Mouse (Mus musculus) midbrain, embryonic 11.5 days (tissue): Measurements from ENCODE around the gene Tmcc3. TPM values are rescaled to one million over a fixed set of nuclear protein-coding genes. Genes with fewer than 3 reads are reported as not detected.

Experiments used
- ATAC-seq: fragments of 200-750 bp; cut with Nextera tagmentation; 2 replicates; pipeline ENCODE4 v1.8.0; 2017; ENCODE audit warnings: moderate TSS enrichment, moderate library complexity; ENCODE audit not compliant: low FRiP score
- DNase-seq: peaks from one replicate; pipeline ENCODE4 v3.0.0; 2015; ENCODE audit warnings: low spot score; ENCODE audit errors: missing footprints
- H3K27ac ChIP-seq: fragments of 300-500 bp; sonication (generic); 2 replicates; pipeline ENCODE4 v1.5.1; 2014; ENCODE audit warnings: low read depth, low read length
- H3K27me3 ChIP-seq: fragments of 300-500 bp; sonication (generic); 2 replicates; pipeline ENCODE4 v1.6.1; 2014; ENCODE audit warnings: mild to moderate bottlenecking, low read length, moderate library complexity, mixed read lengths; ENCODE audit not compliant: control insufficient read depth, insufficient read depth
- H3K36me3 ChIP-seq: fragments of 300-500 bp; sonication (generic); 2 replicates; pipeline ENCODE4 v1.6.1; 2014; ENCODE audit warnings: mild to moderate bottlenecking, low read length, moderate library complexity, mixed read lengths; ENCODE audit not compliant: control insufficient read depth, insufficient read depth
- H3K4me1 ChIP-seq: fragments of 300-500 bp; sonication (generic); 2 replicates; pipeline ENCODE4 v1.6.1; 2014; ENCODE audit warnings: low read length; ENCODE audit not compliant: control insufficient read depth, insufficient read depth
- H3K4me2 ChIP-seq: fragments of 300-500 bp; sonication (generic); 2 replicates; pipeline ENCODE4 v1.6.1; 2014; ENCODE audit warnings: mild to moderate bottlenecking, moderate library complexity
- H3K4me3 ChIP-seq: fragments of 300-500 bp; sonication (generic); 2 replicates; pipeline ENCODE4 v1.5.1; 2014; ENCODE audit warnings: low read depth, low read length
- H3K9ac ChIP-seq: fragments of 300-500 bp; sonication (generic); 2 replicates; pipeline ENCODE4 v1.6.1; 2014; ENCODE audit warnings: low read length
- H3K9me3 ChIP-seq: fragments of 300-500 bp; sonication (generic); 2 replicates; pipeline ENCODE4 v1.6.1; 2016; ENCODE audit warnings: low read length; ENCODE audit not compliant: control insufficient read depth
- WGBS: fragments of 180-500 bp; shearing (Covaris S2); extraction: QIAGEN DNeasy Blood & Tissue Kit; methylation state at CpG from one replicate; pipeline ENCODE4 v1.1.7; 2014; 5-methylcytosine and 5-hydroxymethylcytosine counted together
- microRNA-seq: library from miRNA; unstranded; fragments of <30 nt; microRNA quantifications from one replicate; pipeline ENCODE4, GENCODE M21; 2017
- polyA plus RNA-seq: library from polyadenylated mRNA; unstranded; fragments of >200 nt; fragmentation: Nextera tagmentation; extraction: Ambion mirVana; gene quantifications from 2 replicates; pipeline ENCODE4 v1.2.1, GENCODE M21; 2014

Gene Tmcc3
- polyA plus RNA-seq, 1 experiment from 2014 or later: 3.2 TPM

DNA sequence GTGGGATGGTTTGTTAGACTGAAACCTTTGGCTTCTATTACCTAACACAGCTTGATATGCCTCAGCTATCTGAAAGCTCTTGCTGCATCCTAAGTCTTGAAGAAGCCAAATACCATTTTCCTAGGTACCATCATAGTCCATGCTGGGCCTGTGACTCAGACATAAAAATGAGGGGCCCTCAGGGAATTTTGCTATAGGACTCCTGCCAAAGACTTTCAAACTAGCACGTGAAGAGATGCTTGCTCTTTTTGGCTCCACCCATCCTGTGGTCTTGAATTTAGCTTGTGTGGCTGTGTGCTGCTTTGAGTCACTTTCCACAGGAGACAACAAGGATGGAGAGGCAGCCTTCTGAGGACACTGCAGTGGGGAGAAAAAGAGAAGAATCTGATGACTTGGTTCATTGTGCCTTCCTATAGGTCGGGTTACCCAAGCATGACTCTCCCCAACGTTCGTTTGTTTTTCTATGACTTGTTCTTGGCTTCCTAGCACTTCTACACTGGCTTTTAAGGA is 319.1 kb downstream of the Tmcc3 start:
- Histone ChIP-seq H3K27ac (no peak overlapping the region), H3K4me2 (no peak overlapping the region), H3K4me3 (no peak overlapping the region), H3K36me3 (no peaks in the 10 kb centered on the region), H3K27me3 (no peaks in the 10 kb centered on the region), H3K4me1 (0 out of 2 replicates have a peak, but pooled peaks cover 2% of the 10 kb centered on the region), H3K9ac (no peak overlapping the region), H3K9me3 (no peaks in the 10 kb centered on the region)
- 70% methylated on average over 4 of the region's 4 CpGs for WGBS
- ATAC-seq (no peak), DNase-seq (peak; percentile 77)

DNA sequence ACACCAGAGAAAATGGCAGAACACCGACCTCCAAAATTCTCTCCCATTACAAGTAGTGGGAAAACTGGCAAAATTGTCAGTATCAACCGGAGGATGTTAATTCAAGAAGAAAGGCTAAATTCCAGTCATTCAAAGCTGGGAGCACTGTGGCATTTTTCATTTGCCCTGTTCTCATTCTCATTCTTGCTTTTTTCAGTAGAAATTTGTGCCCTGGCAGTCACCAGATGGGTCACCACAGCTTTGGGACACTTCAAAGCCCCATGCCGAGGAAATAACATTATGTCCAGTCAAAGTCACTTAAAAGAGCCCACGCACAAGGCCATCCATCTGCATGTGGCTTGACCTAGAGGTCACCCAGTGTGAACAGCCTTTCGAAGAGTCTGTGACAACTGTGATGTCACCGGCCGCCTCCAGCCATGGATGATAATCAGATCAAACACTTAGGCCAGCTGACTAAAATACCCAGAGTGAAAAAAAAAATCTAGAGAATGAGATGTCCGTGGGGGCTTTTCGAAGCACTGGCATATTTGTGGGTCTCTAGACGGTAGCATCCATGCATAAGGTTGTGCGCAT is 319.9 kb downstream of the Tmcc3 start:
- no peaks in the 10 kb centered on the region for H3K36me3 ChIP-seq
- 0 out of 2 replicates have a peak, but pooled peaks cover 2% of the 10 kb centered on the region for H3K4me1 ChIP-seq
- H3K4me2 ChIP-seq: no peak overlapping the region
- no peak overlapping the region for H3K27ac ChIP-seq
- no peaks in the 10 kb centered on the region for H3K9me3 ChIP-seq
- H3K4me3 ChIP-seq: no peak overlapping the region
- ATAC-seq (no peak), DNase-seq (peak; percentile 80)
- no peak overlapping the region for H3K9ac ChIP-seq
- 49% methylated on average over 11 of the region's 11 CpGs for WGBS
- no peaks in the 10 kb centered on the region for H3K27me3 ChIP-seq

DNA sequence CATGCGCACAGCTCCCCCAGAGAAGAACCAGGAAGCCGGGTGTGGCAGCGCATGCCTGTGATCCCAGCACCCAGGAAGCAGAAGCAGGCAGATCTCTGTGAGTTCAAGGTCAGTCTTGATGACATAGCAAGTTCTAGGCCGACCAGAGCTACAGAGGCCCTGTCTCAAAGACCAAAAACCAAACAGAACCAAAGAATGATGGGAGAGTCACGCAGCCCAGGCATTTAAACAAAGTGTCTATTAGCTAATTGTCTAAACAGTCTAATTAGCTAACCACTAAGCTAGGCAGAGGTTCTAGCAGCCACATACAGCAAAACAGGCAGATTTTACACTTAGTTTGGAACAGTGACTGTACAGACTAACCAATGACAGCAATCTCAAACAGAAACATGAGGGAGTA is 320.5 kb downstream of the Tmcc3 start:
- ATAC-seq (no peak), DNase-seq (peak; percentile 76)
- Histone ChIP-seq H3K9me3 (no peaks in the 10 kb centered on the region), H3K27ac (no peak overlapping the region), H3K27me3 (no peaks in the 10 kb centered on the region), H3K9ac (no peak overlapping the region), H3K36me3 (no peaks in the 10 kb centered on the region), H3K4me3 (no peak overlapping the region), H3K4me1 (0 out of 2 replicates have a peak, but pooled peaks cover 2% of the 10 kb centered on the region), H3K4me2 (no peak overlapping the region)
- WGBS: 91% methylated on average over 5 of the region's 5 CpGs

DNA sequence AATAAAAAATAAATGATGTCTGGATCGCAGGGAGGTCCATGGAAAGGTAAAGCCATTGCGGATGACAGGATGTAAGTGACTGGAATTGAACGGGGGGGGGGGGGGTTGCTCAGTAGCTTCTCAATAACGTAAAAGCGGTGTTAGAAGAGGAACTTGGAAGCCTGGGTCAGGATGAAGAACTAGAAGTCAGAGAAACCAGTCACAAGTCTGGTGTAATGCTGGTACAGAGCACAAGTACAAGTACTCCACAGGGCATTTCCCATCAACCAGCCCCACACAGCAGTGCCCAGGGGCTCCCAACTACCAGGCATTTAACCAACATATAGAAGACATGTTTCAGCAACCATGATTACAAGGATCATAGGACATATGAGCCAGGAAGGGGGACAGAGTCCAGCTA is 326.9 kb downstream of the Tmcc3 start:
- H3K27ac ChIP-seq: no peak overlapping the region
- H3K4me1 ChIP-seq: no peaks in the 10 kb centered on the region
- H3K36me3 ChIP-seq: no peaks in the 10 kb centered on the region
- DNase-seq (peak; percentile 31), ATAC-seq (no peak)
- no peak overlapping the region for H3K4me2 ChIP-seq
- WGBS: 92% methylated on average over 5 of the region's 5 CpGs
- H3K9me3 ChIP-seq: no peaks in the 10 kb centered on the region
- no peak overlapping the region for H3K9ac ChIP-seq
- H3K4me3 ChIP-seq: no peak overlapping the region
- no peaks in the 10 kb centered on the region for H3K27me3 ChIP-seq

DNA sequence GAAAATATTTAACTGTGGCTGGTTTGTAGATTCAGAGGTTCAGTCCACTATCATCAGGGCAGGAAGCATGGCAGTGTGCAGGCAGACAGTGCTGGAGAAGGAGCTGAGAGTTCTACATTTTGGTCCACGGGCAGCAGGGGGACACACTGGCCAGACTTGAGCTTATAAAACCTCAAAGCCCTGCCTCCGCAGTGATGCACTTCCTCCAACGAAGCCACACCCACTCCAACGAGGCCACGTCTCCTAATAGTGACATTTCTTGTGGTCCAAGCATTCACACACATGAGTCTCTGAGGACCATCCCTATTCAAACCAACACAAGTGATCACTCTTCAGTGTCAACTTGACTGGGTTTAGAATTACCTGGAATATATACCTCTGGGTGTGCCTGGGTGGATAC is 327.5 kb downstream of the Tmcc3 start:
- Histone ChIP-seq H3K36me3 (no peaks in the 10 kb centered on the region), H3K9me3 (no peaks in the 10 kb centered on the region), H3K4me1 (no peaks in the 10 kb centered on the region), H3K27me3 (no peaks in the 10 kb centered on the region), H3K27ac (no peak overlapping the region), H3K4me2 (no peak overlapping the region), H3K9ac (no peak overlapping the region), H3K4me3 (no peak overlapping the region)
- ATAC-seq: no peak
- WGBS: 73% methylated on average over 5 of the region's 5 CpGs
- DNase-seq: peak; percentile 23

DNA sequence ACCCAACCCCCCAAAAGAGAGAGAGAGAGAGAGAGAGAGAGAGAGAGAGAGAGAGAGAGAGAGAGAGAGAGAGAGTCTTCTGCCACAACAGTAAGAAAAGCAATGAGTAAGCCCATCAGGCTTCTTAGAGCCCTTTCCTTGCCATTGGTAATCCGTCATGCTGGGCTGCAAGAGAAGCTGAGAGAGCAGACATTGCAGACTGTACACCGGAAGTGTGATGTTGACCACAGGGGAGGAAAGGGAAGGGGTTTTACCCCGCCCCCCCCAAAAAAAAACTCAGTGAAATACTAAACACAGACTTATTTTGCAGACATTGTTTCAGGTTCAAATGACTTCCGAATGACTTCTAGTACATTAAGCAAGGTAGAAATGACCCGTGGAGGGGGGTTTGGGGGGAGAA is 328.3 kb downstream of the Tmcc3 start:
- no peak overlapping the region for H3K4me2 ChIP-seq
- H3K9ac ChIP-seq: no peak overlapping the region
- H3K9me3 ChIP-seq: no peaks in the 10 kb centered on the region
- WGBS: 86% methylated on average over 5 of the region's 5 CpGs
- H3K27me3 ChIP-seq: no peaks in the 10 kb centered on the region
- ATAC-seq: no peak
- no peaks in the 10 kb centered on the region for H3K4me1 ChIP-seq
- peak; percentile 60 for DNase-seq
- H3K36me3 ChIP-seq: no peaks in the 10 kb centered on the region
- no peak overlapping the region for H3K27ac ChIP-seq
- H3K4me3 ChIP-seq: no peak overlapping the region

Small RNA genes within 50 kb of the gene (microRNA-seq; reads per million reads assigned to microRNA genes)
- 0.57 reads per million for gene Mir7211

Other genes with a start within 250 kb of the Tmcc3 start
- 10.8 and 12.2 TPM in 2 replicates for gene Nr2c1, start 163.9 kb upstream of the Tmcc3 start, polyA plus RNA-seq
- 520 and 528 TPM in 2 replicates for gene Ndufa12, start 113.2 kb upstream of the Tmcc3 start, polyA plus RNA-seq
- gene Gm4792, start 13.2 kb upstream of the Tmcc3 start, polyA plus RNA-seq: not detected in 2 replicates